Comparison of ENCODE assay signal across 8 mouse cellular contexts in the genomic region with DNA sequence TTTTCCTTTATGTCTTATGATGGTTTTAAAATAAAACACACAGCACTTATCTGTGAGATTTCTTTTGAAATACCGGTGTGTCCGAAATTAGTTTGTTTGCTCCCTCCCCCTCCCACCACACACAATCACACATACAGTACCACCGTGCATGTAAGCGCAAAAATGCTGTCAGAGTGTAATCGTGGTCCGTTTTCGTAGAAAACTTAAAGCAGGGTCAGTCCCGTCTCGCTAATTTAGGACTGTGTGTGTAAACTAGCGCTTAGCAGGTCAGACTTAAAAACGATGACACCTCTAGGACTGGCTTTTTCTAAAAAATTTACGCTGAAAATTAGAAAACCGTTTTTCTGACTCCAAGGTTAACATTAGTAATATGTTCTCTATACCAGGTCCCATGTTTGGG.
A peak's percentile ranks its signal among the peaks of the same experiment; 100 is the strongest.
DNase-seq lines count a peak whose midpoint lies in the region; ATAC-seq and TF ChIP-seq lines count a peak whose summit lies in the region.

No protein-coding gene starts in this region.

- H3K27ac ChIP-seq in heart, embryonic 16.5 days (ENCODE audit: low read length): no peak overlapping the region
- H3K27ac ChIP-seq in liver, embryonic 14.5 days: no peak overlapping the region

- DNase-seq in heart, adult 11 months: peak; percentile 54
- no peak for DNase-seq in heart, postnatal 25 days (ENCODE audit: low spot score)
- DNase-seq in liver, embryonic 14.5 days (ENCODE audit: low read depth in 3 of 3, low spot score in 3 of 3): no peak
- DNase-seq in spleen, postnatal 14 days (ENCODE audit: low spot score in 2 of 2): no peak
- no peak for DNase-seq in MN1 (ENCODE audit: low spot score)
- no peak for DNase-seq in yolk sac, embryonic 10.5 days (ENCODE audit: low spot score)

- H3K27me3 ChIP-seq in E14TG2a.4 (ENCODE audit: insufficient read depth, low read length): peaks cover 55% of the 10 kb centered on the region
- H3K27me3 ChIP-seq in heart, embryonic 16.5 days (ENCODE audit: control insufficient read depth, insufficient read depth, low read length): 0 out of 2 replicates have a peak, but pooled peaks cover 2% of the 10 kb centered on the region
- H3K27me3 ChIP-seq in liver, embryonic 14.5 days (ENCODE audit: control insufficient read depth, insufficient read depth, low read length): peaks cover 21% of the 10 kb centered on the region

- TF ChIP-seq EP300 in liver, embryonic 14.5 days (IDR thresholded peaks at IDR 0.05; ENCODE audit: low read depth): no peak

- peak overlapping the region; percentile 93 for H3K4me2 ChIP-seq in heart, embryonic 16.5 days (ENCODE audit: low read depth, low read length)
- H3K4me2 ChIP-seq in liver, embryonic 14.5 days (ENCODE audit: low read depth): peak overlapping the region; percentile 58

- no peak for ATAC-seq in heart, embryonic 16.5 days (replicated peaks; ENCODE audit: extremely low read depth, insufficient read depth, low FRiP score)
- ATAC-seq in liver, embryonic 14.5 days (ENCODE audit: insufficient read depth): no peak

- intact Hi-C loops in heart, postnatal 25 days (cut with DNase I): loop anchor here (10.0 kb wide), 1 partner anchor 372 kb away; no protein-coding TSS in a partner anchor

- WGBS in heart, embryonic 16.5 days: 13% methylated on average over 13 of the region's 13 CpGs
- 7% methylated on average over 13 of the region's 13 CpGs for WGBS in liver, embryonic 14.5 days (ENCODE audit: insufficient replicate concordance)

- H3K36me3 ChIP-seq in E14TG2a.4 (ENCODE audit: insufficient read depth, low read length): no peaks in the 10 kb centered on the region
- no peaks in the 10 kb centered on the region for H3K36me3 ChIP-seq in heart, embryonic 16.5 days (ENCODE audit: control insufficient read depth, insufficient read depth)
- H3K36me3 ChIP-seq in liver, embryonic 14.5 days (replicated peaks; ENCODE audit: control insufficient read depth, insufficient read depth, low read depth): no peaks in the 10 kb centered on the region

- peaks cover 41% of the 10 kb centered on the region for H3K4me1 ChIP-seq in E14TG2a.4 (replicated peaks; ENCODE audit: low read depth, low read length)
- peaks cover 8% of the 10 kb centered on the region for H3K4me1 ChIP-seq in heart, embryonic 16.5 days (ENCODE audit: control insufficient read depth, insufficient read depth, low read length)
- no peaks in the 10 kb centered on the region; a peak in 1 of 4 replicates for H3K4me1 ChIP-seq in liver, embryonic 14.5 days (replicated peaks; ENCODE audit: control insufficient read depth in 2 of 2, insufficient read depth in 2 of 2, low read length in 1 of 2)

- H3K9ac ChIP-seq in heart, embryonic 16.5 days (ENCODE audit: low read length): peak overlapping the region; percentile 78
- no peak overlapping the region for H3K9ac ChIP-seq in liver, embryonic 14.5 days (replicated peaks)

- peak overlapping the region; percentile 75 for H3K4me3 ChIP-seq in E14TG2a.4 (replicated peaks; ENCODE audit: low read length)
- peak overlapping the region; percentile 67 for H3K4me3 ChIP-seq in heart, embryonic 16.5 days (ENCODE audit: low read length)
- peak overlapping the region in 1 of 2 experiments; percentile 34; a peak in 1 of 4 replicates for H3K4me3 ChIP-seq in liver, embryonic 14.5 days (ENCODE audit: insufficient read depth in 1 of 2, low read depth in 2 of 2, low read length in 2 of 2)

- H3K9me3 ChIP-seq in E14TG2a.4 (ENCODE audit: low read length): no peaks in the 10 kb centered on the region
- H3K9me3 ChIP-seq in heart, embryonic 16.5 days (replicated peaks; ENCODE audit: control insufficient read depth, low read length): no peaks in the 10 kb centered on the region
- no peaks in the 10 kb centered on the region for H3K9me3 ChIP-seq in liver, embryonic 14.5 days (ENCODE audit: control insufficient read depth, low read length)

- no peak for TF ChIP-seq CTCF in E14TG2a.4 (conservative IDR thresholded peaks at IDR 0.05; ENCODE audit: low read length)
- no peak for TF ChIP-seq CTCF in liver, embryonic 14.5 days (IDR thresholded peaks at IDR 0.05; ENCODE audit: low read depth)
